Mouse (Mus musculus): Measurements from ENCODE around the gene Dkk2.

Dkk2 gene

DNA sequence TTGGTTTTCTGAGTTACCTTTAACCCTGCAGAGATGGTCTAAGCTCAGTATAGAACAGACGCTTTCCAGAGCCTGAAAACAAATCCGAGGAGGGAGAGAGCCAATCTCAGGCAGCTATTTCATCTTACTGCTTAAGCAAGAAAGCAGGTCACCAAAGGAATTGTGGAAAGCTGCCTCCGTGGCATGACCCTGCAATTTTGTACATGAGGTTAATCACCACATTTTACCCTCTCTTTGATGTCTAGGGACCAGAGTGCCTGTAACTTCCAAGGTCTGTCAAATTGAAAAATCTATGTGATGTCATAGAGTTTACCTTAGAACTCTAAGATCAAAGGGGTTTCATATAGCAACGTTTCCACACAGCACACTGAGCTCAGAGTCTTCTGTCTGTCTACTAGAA lies 37.5 kb downstream of the Dkk2 start:
- no peak for DNase-seq (ENCODE audit: low read depth, low spot score)

DNA sequence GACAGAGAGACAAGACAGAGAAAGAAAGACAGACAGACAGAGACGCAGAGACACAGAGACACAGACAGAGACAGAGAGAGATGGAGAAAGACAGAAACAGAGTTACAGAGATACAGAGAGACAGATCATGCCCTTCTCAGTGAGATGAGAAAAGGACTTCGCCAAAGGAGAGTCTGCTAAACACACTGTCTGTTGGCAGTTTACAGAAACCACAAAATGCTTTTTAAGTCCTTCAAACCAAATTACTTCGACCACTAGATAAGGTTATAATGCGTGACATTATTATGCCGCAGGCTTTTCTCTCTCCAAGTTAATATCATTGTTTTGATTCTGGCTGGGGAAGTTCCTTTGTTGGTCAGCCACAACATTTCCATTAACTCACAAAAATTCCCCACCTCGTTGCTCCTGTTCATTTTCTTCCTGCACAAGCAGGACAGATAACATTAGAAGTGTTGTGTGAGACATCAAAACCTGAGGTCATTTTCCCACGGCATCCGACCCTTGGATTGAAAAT lies 40.2 kb downstream of the Dkk2 start:
- no peak for DNase-seq (ENCODE audit: low read depth, low spot score)

DNA sequence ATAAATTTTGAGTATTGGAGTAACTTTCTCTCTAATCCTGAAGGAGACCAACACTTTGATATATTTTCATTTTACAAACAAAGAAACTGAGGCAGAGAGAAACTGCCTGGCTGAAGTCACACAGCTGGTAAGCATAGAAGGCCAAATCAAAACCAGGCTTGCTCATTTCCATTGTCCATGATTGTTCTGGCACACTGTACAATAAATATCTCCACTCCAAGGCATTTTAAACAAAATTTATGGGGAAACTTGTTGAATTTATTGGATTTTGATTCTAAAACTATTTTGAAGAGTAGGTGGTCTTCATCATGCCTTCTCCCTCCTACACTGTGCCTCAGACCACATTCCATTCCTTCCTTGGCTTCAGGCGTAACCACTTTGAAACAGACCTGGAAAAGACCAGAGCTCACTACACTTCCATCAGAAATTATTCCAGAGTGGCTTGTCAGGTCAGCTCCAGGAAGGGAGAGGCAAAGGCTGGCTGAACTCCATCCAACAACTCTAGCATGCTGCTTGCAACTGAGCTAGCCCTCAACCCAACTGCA lies 44.7 kb downstream of the Dkk2 start:
- no peak for DNase-seq (ENCODE audit: low read depth, low spot score)

DNA sequence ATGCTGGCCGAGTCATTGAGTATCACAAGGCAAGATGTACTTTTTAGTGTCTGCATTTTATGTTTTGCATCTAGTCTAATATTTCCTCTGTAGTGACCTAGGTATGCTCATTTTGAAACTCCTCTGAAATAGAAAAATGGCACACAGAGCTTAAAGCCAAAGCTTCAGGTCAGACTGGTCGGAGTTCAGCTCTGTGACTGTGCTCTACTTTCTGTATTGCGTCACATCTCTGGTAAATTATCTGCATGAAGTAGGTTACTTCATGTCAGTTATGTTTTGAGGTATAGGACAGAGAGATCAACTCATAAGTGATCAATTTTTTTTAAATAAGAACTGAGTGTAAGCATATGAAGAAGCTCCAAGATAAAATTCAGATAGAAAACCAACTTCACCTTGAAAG lies 45.7 kb downstream of the Dkk2 start:
- no peak for DNase-seq (ENCODE audit: low read depth, low spot score)

DNA sequence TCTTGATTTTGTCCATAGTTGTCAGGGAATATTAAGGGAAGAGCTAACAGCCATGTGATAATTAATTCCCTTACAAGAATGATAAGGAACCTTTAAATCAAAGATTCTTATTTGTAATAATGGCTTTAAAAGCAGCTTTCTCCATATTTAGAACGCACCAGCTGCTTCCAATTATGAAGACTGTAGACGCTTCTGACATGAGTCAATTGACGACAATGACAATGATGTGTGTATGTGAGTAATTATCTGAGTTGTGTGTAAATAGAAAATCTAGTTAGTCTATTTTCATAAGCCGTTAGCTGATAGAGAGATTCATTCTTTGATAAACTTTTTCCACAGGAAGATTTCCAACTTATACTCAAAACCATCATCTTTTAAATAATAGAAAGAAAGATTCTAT lies 46.8 kb downstream of the Dkk2 start:
- no peak for DNase-seq (ENCODE audit: low read depth, low spot score)

DNA sequence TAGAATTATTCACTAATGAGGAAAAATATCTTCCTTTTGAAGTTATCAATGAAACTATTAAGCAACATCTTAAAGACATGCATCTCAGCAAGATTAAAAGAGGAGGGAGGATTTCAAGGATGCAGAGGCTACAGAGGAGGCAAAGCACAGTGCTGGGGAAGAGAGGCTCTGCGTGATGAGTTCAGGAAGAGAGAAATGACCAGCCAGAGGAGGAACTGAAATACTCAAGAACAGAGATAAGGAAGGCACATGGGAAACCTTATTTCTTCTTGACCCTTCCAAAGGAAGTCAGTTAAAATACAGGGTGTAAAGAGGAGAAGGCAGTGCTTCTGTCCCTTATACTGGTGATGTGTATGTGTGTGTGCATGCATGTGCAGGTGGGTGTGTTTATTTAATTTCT lies 49.4 kb downstream of the Dkk2 start:
- no peak for DNase-seq (ENCODE audit: low read depth, low spot score)

DNA sequence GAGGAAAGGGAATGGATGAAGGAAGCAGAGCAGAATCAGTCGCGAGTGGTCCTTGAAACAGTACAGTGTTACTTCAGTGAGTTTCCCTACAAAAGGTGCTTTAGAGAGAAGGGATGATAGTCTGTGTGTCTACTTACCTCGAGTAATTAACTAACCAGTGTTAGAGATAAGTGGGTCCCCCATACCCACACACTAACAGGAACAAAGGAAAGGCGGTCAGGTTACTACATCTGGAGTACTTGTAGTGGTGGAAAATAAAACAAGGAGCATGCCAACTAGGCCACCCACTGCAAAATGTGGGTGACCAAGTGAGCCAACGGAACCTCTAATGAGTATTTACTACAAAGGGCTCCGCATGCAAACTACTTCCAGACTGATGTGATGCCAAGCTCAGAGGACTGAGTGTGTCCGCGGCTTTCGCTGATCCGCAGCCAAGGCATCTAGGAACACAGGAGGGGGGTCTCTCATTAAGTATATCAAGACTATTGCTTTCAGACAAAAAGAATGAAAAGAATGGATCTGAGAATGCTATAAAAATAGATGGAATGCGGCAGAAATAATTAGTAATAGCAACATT lies 52.8 kb downstream of the Dkk2 start:
- no peak for DNase-seq (ENCODE audit: low read depth, low spot score)

DNA sequence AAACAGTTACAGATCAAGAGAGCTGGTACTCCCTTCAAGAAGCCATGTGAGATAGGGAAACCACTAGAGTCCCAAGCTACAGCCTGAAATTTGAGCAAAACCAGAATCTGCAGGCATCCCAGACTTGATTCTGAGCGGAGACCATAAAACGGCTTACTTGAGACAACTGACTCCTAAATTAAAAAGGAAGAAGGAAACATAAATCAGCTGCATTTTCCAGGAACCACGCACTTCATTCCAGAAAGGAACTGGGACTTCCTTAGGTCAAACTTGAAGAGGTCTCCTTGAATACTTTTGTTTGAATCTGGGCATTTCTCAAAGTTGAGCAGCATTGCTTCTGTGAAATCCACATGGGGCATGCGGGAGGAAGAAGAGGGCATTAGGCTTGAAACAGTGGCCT lies 55.9 kb downstream of the Dkk2 start:
- DNase-seq (ENCODE audit: low read depth, low spot score): no peak

DNA sequence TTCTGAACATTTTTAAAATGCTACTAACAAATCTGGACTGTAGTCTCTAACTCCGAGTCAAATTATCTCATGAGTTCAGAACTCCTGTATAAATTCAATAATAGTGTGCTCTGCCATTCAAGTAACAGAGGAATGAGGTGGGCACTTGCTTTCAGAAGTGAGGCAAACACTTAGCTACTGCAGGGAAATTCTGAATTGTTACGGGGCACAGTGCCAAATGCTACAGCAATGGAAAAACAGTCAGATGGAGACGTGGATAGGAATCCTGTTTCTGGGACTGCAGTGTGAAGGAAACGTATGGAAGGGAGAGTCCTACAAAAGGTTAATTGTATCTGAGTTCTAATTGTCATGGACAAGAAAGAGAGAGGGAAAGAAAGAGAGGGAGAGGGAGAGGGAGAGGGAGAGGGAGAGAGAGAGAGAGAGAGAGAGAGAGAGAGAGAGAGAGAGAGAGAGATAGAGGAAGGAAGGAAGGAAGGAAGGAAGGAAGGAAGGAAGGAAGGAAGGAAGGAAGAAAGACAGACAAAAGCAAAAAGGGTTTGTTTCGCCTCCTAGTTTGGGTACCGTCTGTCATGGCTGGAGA lies 64.4 kb downstream of the Dkk2 start:
- no peak for DNase-seq (ENCODE audit: low read depth, low spot score)

DNA sequence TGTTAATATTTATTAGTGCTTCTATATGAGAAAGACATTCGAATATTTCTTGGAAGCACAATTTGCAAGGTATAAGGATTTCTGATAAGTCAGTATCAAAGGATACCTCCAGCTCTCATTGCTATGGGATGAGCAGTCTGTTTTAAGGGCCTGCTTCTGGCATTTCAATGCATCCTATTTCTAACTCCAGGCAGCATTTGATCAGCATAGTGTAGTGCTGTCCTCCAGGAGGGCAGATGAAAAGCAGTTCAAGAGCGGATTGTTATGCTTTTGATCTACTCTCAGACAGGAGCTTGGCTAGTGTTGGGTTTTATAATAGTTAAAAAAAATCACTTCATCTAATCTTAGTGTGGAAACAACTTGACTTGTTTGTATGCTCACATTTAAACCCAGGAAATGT lies 73.7 kb downstream of the Dkk2 start:
- no peak for DNase-seq (ENCODE audit: low read depth, low spot score)

DNA sequence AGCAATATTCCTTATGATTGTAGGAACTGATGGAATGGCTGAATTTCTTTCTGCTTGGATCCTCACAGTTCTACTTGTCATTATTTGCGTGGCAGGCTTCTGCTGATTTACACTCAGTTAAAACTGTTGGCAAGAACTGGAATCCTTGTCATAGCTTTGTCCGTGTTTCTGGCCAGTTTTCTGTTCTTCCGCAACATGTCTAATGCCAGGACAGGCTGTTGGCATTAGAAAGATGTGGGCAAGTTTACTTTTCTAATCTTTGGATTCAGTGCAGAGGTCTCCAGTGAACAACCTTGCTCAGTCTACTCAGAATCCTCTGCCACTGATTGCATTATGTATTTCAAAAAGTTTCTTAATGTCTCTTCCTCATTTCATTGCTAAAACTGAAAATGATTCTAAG lies 83.8 kb downstream of the Dkk2 start:
- no peak for DNase-seq (ENCODE audit: low read depth, low spot score)

DNA sequence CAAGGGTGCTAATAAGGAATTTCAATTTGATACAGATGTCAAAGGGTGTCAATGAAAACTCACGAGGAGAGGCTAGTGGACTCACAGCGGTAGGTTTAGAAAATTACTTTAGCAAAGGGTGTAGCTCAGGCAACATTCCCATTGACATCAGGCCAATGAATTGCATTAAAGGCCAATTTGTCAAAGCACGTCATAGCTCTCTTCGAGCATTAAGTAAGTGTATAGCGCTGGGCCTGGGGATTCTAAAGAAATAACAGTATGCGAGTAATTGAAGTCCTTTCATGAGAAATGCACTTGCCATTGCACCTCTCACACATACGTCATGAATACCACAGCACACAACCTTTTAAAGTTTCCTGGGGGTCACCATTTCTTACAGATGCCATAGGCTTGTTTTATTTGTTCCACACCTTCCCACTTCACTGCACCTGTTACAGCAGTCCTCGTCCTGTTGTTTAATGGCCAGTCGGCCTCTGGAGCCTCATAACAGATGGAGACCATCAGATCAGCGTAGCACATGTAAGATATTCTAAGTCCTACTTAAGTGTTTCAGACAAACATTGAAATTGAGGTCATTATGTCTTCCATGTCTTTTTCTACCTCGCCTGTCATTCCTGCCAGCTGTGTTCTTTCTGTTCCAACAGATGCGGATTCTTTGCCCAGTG lies 101.9 kb downstream of the Dkk2 start:
- DNase-seq (ENCODE audit: low read depth, low spot score): no peak

DNA sequence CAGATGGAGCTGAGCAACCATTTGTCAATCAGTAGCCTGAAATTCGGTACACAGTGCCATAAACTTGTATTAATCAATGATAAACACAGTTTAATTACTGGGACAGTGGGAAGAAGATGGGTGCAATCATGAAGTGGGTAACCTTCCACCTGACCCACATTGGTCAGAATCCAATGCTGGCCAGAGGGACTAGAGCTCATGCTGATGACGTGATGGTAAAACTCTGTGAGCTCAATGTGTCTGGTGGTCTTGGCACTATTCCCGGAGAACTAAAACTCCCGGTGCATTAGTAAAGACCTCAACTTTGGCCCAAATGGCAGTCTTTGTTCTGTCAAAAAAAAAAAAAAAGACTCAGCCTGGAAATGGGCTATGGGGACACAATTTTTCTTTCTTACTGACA lies 116.9 kb downstream of the Dkk2 start:
- DNase-seq (ENCODE audit: low read depth, low spot score): no peak

DNA sequence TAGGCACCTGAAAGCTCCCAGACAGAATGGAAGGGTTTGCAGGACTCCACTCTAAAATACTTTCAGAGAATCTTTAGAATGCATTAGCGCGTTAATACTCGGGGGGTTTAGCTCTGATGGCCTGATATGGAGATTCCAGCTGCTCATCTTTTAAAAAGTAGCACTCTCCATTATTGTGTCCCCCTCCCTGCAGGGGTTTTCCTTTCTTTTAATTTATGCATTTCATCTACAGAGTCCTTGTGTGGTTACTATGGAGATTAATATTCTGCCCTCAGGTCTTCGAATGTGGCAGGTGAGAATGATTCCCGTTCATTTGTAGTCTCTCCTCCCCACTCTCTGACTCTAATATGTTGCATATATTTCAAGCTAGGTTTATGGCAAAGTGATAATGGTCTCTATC lies 117.6 kb downstream of the Dkk2 start:
- DNase-seq (ENCODE audit: low read depth, low spot score): no peak

DNA sequence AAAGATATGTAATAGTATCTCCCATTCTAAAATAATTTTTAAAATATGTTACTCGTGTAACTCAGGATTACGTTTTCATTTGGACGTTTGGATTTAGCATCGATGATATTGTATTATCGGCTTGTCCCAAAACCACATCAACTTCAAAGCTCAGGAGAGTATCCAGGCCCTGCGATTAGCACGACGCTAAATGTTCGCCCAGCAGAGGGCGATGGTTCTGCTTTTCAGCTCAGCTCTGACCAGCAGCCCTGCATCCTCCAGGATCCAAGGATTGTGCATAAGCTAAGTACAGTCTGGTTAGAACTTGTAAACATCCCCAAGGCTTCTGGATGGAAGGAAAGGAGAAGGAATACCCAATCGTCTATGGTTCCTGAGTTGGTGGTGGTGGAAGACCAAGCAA lies 122.4 kb downstream of the Dkk2 start:
- peak; percentile 11 for DNase-seq (ENCODE audit: low read depth, low spot score)

DNA sequence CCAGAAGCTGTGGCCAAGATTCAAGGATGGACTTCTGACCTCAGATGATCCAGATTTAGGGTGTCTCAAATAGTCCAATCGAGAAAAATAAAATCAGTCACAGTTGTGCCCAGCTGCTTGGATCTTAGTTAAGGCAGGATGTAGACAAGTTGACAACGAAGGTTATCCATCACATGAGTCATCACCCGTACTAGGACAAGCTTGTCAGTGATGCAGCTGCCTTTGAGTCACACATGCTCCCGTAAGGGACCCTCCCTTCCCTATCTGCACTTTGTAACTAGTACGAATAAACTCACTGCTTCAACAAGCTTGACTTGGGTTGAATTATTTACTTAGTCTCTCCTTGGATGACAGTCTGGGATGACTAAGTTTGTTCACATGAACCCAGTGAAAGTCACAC lies 126.2 kb downstream of the Dkk2 start:
- no peak for DNase-seq (ENCODE audit: low read depth, low spot score)

DNA sequence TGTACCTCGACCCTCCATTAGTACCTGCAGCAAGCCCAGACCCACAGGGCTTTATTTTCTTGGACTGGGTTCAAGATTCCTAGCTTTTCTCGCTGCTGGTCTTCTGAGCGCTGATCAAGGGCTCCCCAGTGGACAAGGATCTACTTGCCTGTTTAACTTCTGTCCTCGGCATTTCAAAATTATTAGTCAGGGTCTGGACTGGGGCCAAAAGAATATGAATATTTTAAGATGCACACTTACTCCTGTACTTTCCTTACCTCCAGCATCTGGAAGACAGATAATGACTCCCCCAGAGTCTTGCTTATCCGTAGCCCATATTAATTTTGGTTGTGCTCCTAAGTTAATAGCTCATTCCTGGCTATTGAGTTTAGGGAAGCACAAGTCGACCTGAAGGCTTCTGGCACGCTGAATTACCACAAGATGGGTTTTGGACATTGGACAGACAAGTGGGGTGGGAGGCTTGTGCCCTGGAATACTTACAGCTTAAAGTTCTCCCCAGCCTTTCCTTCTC lies 134.9 kb downstream of the Dkk2 start:
- no peak for DNase-seq (ENCODE audit: low read depth, low spot score)

DNA sequence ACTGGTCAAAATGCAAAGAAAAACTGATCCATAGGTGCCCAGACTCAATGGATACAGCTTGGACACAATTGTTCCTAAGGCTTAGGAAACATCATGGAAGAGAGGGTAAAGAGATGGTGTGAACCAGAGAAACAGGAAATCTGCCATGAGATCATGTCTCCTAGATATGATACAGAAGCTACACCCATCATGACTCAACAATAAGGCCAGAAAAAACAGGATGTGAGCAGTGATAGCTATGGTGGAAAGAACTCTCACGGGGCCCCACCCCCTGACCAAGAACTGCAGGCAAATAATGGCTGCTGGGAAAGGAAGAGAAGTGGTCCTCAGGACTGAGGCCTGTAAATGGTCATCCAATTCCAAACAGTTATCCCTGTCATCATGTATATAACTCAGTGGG lies 142.5 kb downstream of the Dkk2 start:
- no peak for DNase-seq (ENCODE audit: low read depth, low spot score)
